In the genomic region with DNA sequence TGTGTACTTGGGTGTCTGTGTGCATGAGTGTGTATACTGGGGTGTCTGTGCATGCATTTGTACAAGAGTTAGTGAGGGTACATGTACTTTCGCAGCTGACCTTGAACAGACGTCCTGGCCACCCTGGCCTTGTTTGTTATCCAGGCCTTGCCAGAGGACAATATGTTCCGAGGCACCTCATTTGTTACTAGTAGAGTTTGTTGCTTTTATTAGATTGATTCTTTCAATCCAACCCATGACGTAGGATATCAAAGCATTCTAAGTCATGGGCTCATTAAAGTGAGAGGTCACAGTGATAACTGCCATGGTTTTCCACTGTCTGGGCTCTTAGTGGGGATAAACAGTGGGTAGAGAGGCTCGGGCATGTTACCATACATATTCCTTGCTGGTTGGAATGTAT, we compare ENCODE assay signal across 19 mouse cellular contexts.
DNase-seq lines count a peak whose midpoint lies in the region; ATAC-seq and TF ChIP-seq lines count a peak whose summit lies in the region.
"Had no signal": no experiment of that assay in that cellular context is flagged by ENCODE, and none has a peak within 500 bp of the region (broad histone marks: within the 10 kb centered on the region; RNA-seq: fewer than 3 reads in every experiment).

No protein-coding gene starts in this region.

- no peak overlapping the region for H3K9ac ChIP-seq in kidney, embryonic 15.5 days
- H3K9ac ChIP-seq: hindbrain, embryonic 15.5 days; neural tube, embryonic 13.5 days had no signal

- H3K9me3 ChIP-seq in kidney, embryonic 15.5 days (replicated peaks) = no peaks in the 10 kb centered on the region
- H3K9me3 ChIP-seq: embryonic facial prominence, embryonic 10.5 days; hindbrain, embryonic 15.5 days; neural tube, embryonic 13.5 days had no signal

- H3K36me3 ChIP-seq in kidney, embryonic 15.5 days = no peaks in the 10 kb centered on the region
- H3K36me3 ChIP-seq: embryonic facial prominence, embryonic 10.5 days; hindbrain, embryonic 15.5 days; neural tube, embryonic 13.5 days had no signal

- H3K4me2 ChIP-seq in kidney, embryonic 15.5 days = no peak overlapping the region
- H3K4me2 ChIP-seq: hindbrain, embryonic 15.5 days; midbrain, embryonic 11.5 days; neural tube, embryonic 13.5 days had no signal

- TF ChIP-seq CTCF in gastrocnemius, adult 2 months (IDR thresholded peaks at IDR 0.05) = no peak

- H3K27ac ChIP-seq in gastrocnemius, adult 2 months = peak overlapping the region; percentile 38; the same call in 1 of the 2 replicates
- H3K27ac ChIP-seq in kidney, embryonic 15.5 days = peak overlapping the region; percentile 57
- H3K27ac ChIP-seq: embryonic facial prominence, embryonic 10.5 days; hindbrain, embryonic 15.5 days; macrophage had no signal

- no peak overlapping the region for H3K4me3 ChIP-seq in gastrocnemius, adult 2 months
- no peak overlapping the region for H3K4me3 ChIP-seq in kidney, embryonic 15.5 days (replicated peaks)
- H3K4me3 ChIP-seq: embryonic facial prominence, embryonic 10.5 days; hindbrain, embryonic 15.5 days; neural tube, embryonic 13.5 days had no signal

- intact Hi-C loops in gastrocnemius, adult 2 months (cut with DNase I) = no loop called here
- intact Hi-C loops in heart, postnatal 10 days (cut with DNase I) = no loop called here

- peaks cover 20% of the 10 kb centered on the region for H3K4me1 ChIP-seq in kidney, embryonic 15.5 days

- WGBS in kidney, embryonic 15.5 days = 83% methylated on average over 5 of the region's 5 CpGs

- no peak for DNase-seq in gastrocnemius, adult 2 months
- no peak for DNase-seq in gastrocnemius, adult 18-20 months (ENCODE audit: low spot score)
- DNase-seq in kidney, postnatal 36 days = no peak
- peak; percentile 66 to 80 for DNase-seq in heart, postnatal 10 days
- peak; percentile 55 for DNase-seq in lung, postnatal 14 days
- no peak for DNase-seq in right cerebral cortex, adult 18-20 months
- DNase-seq in cerebellum, postnatal 36 days = no peak
- DNase-seq: adrenal gland, adult 2 months; cerebellum, adult 11 months; cerebellum, postnatal 14 days; kidney, adult 11 months; kidney, postnatal 25 days had no signal

- no peaks in the 10 kb centered on the region for H3K27me3 ChIP-seq in kidney, embryonic 15.5 days
- H3K27me3 ChIP-seq: hindbrain, embryonic 15.5 days; neural tube, embryonic 13.5 days had no signal

- no peak for ATAC-seq in kidney, embryonic 15.5 days (replicated peaks; ENCODE audit: low FRiP score)
- ATAC-seq: forebrain, embryonic 14.5 days had no signal

Comparison
In these comparisons a context has a peak if more than half of its experiments do, and no peak if none do; other contexts are left out.
1. DNase-seq: peak in heart, postnatal 10 days (2 of 2) and lung, postnatal 14 days (single experiment); none in gastrocnemius, adult 2 months (single experiment), gastrocnemius, adult 18-20 months (single experiment), kidney, postnatal 36 days (0 of 2), right cerebral cortex, adult 18-20 months (single experiment) and cerebellum, postnatal 36 days (0 of 2).